Mouse (Mus musculus): ENCODE results near the gene Ctnna2.
A peak's percentile ranks its signal among the peaks of the same experiment; 100 is the strongest.

Gene Ctnna2

GRCm38 (mm10) chr6:77416999-77417398 is 562.5 kb downstream of the Ctnna2 start:
- DNase-seq, result peak in 1 of 2 experiments; percentile 10

DNA sequence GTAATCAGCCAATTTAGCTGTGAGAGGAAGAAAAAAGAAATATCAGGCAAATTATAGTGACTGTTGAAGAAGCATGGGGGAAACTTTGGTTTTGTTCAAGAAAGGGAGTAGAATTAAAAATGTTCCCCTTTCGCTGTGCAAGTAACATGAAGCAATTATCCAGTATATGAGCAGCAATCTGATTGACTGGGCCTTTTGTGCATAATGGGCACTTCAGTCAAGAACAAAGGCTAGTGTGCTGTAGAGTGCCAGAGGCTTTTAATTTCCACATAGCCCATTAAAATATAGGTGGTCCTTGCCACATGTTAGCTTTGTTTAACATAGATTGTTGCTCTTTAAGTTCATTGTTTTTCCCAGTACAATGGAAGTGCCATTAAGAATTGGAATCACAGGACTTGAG is 566.0 kb downstream of the Ctnna2 start:
- DNase-seq, result no peak

GRCm38 (mm10) chr6:77408481-77408880 is 571.0 kb downstream of the Ctnna2 start:
- no peak for DNase-seq

DNA sequence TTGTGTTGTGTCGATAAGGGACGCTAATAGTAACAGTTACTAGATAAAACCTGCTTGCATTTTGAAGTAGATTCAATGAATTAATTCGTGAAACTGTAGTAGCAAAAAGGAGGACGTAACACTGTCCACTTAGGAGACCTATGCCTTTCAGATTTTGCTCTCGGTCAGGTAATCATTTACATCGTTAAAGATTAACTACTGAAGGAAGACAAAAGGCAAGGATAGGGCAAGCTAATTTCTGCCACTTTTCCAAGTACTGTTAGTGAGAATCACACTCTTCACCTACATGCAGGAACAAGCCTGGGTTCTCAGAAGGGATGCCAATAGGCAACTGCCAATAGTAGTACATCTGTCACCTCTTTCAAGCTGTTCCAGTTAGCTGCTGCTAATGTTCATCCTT is 578.7 kb downstream of the Ctnna2 start:
- no peak for DNase-seq

GRCm38 (mm10) chr6:77391663-77392062 is 587.8 kb downstream of the Ctnna2 start:
- no peak for DNase-seq

DNA sequence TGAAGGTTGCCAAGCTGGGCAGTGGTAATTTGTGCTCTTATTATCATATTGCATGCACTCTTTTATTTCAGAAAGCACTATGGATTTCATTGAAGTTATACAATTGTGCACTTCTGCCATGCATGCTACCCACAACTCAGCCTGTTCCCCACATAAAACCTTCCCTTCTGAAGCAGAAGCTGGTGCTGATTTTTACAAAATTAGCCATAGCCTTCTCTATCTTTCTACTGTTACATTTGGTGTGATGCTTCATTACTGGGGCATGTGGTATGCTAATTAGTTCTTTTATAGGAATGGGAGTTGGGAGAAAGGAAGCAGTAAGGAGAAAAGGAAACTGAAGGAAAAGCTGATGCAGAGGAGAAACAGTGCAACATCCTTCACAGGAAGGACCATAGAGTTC is 598.2 kb downstream of the Ctnna2 start:
- no peak for DNase-seq

DNA sequence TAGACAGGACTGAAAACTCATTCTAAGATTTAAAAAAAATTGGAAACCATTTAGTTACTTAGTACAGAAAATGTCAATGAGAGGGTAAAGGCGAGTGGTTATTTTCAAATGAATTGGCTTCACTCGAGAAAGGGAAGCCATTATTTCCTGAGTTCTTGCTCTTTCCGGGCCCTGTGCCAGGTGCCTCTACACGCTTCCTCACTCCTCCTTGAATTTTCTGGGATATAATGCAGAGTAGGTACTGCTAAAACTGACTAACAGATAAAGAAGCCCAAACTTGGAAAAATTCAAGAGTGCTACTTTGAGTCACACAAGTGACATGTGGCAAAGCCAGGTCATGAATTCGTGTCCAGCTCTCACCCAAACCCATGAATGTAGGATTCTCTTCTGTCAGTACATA is 606.4 kb downstream of the Ctnna2 start:
- DNase-seq, result peak; percentile 19 to 57

GRCm38 (mm10) chr6:77371147-77371546 is 608.4 kb downstream of the Ctnna2 start:
- DNase-seq, result no peak

DNA sequence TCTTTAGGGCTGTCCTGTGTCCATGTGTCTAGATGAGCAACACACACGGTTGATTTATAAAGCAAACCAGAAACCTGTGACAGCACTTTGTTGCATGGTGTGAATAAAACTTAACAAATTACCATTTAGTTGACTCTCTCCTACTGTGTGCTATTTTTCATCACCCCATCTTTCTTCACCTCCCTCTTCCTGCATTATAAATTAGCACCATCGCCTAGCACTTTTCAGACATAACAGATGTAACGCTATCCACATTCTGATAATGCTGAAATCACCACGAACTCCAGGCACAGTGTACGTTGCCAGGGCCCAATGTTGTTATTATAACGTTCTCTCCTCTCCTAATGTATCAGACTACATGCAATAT is 621.0 kb downstream of the Ctnna2 start:
- no peak for DNase-seq

DNA sequence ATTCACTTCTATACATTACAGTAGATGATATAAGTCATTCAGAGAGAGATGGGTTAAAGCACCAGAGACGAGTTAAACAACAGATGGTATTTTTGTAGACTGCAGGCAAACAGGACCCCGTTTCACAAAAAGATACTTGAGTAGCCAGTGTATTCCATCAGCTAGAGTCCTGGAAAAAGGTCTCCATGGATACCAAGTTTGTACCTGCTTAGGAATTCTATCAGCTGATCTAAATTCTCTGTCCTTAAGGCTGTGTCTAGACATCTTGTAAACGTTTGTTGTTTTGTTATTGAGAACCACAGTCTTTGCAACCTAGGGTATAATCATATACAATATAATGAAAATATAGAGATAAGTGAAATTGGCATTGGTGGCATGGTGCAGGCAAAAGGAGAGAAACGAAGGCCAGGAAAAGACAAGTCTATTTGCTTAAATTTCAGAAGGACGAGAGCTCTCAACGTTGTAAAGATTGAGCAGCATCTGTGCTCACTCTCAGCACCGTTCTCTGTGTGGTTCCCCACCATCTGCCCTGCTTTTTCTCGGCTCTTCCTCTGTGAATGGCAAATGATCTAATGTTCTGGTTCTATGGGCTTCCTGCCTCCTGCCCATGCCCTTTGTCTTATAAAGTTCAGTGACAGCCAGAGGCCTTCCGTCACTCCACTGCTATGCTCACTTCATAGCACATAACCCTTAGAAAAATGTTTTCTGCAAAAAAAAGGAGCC is 621.6 kb downstream of the Ctnna2 start:
- DNase-seq, result peak; percentile 69 to 72

GRCm38 (mm10) chr6:77354826-77355225 is 624.7 kb downstream of the Ctnna2 start:
- DNase-seq, result no peak

GRCm38 (mm10) chr6:77343781-77344180 is 635.7 kb downstream of the Ctnna2 start:
- DNase-seq, result no peak

- no peak for DNase-seq
These were observed 644.0 kb downstream of the Ctnna2 start for GRCm38 (mm10) chr6:77335537-77335936.

DNA sequence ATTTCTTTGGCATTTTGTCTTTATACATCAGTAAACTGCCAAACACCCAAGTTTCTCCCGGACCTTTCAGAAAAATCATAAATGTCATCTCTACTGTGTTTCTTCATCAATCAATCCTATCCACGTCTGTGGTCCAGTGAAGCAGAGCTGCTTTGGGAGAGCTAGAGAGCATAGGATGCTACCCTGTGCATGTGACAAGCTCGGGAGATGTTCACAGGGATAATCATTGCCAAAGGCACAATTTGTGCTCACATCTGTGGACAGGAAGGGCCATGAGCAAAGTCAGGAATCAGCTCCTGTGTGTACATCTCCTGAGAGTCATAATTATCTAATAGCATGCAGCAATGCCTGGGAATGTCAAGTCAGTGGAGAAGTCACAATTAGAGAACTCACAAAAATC is 654.8 kb downstream of the Ctnna2 start:
- DNase-seq, result no peak

GRCm38 (mm10) chr6:77324327-77324726 is 655.2 kb downstream of the Ctnna2 start:
- DNase-seq, result no peak

GRCm38 (mm10) chr6:77306796-77307195 is 672.7 kb downstream of the Ctnna2 start:
- no peak for DNase-seq

- no peak for DNase-seq
These were observed 678.2 kb downstream of the Ctnna2 start for GRCm38 (mm10) chr6:77301305-77301704.

DNA sequence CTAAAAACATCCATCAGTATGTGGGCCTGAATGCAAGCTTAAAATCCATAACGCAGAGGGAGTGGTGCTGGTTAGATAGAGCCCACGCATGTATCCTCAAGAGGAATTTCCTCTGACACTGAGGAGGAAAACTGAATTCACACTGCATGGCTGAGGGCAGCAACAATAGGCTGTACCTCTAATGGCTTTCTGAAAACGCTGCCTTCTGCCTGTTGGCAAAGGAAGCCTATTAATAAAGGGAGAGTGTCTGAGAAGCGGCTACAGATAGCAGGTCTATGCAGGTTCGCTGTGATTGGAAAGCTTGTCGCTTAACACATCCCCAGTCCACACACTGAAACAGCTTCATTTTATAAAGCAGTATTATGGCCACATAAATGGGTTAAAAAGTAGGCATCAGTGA is 688.1 kb downstream of the Ctnna2 start:
- DNase-seq, result no peak

DNA sequence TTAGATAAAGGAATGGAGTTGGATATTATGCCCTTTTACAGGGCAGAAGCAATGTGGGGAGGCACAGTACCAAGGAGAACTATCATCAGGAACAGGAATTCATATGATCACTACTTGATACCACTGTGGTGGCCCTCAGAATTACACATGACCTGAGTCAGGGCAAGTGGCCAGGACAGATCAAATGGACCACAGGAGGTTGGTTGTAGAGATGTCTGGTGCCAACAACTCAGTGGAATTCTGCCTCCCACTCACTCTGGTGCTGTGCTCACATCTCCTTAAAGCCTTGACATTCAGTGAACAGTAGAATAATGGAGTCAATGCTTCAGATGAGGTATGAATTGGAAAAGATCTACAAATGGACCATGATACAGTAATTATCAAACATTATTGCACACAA is 691.1 kb downstream of the Ctnna2 start:
- peak; percentile 58 to 75 for DNase-seq

DNA sequence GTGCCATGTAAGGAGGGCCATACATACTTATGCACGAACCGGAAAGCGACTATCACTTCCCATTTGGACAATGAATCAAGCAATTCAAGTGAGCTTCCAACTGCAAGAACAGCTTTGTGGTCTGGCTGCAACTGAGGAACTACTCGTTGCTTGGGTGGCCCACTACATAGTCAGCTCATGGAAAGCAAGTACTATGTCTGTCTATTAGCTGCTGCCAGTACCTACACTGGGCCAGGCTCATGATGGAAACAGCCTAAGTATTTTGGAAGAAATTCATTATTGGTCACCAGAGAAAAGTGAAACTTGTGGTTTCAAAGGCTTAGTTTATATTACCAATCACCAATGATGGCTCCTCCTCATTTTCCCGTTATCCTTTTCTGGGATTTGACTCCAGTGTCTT is 693.2 kb downstream of the Ctnna2 start:
- no peak for DNase-seq

GRCm38 (mm10) chr6:77278794-77279193 is 700.7 kb downstream of the Ctnna2 start:
- peak in 1 of 2 experiments; percentile 14 for DNase-seq

GRCm38 (mm10) chr6:77265163-77265562 is 714.3 kb downstream of the Ctnna2 start:
- DNase-seq, result no peak

DNA sequence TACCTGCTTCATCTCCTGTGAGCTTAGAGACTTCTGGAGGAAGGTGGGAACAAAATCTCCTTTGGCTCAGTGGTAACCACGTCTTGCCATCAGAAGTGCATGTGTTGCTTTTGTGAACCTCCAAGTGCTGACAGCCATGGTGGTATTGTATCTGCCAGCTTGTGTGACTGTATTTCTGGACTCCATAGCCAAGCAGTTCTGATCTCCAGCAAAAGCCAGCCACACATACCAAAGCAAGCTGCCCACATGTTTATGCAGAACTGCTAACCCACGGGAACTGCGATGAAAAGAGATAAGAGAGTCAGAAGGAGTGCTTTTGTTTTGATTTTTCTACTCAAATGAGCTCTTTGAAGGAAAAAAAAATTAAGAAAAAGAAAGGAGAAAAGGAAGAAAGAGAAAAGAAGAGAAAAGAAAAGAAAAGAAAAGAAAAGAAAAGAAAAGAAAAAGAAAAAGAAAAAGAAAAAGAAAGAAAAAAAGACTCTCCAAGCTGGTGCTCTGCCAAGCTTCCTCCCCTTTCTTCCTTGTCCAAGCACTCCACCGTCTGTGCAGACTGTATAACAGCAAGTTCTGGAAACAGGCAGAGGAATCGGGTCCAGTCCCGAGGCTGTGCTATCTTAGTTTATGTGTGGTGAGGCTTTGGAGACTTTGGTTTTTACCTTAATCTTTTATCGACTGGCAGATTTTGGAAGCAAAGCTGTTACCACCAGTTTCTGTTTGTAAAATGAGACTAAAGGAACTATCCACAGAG is 722.0 kb downstream of the Ctnna2 start:
- DNase-seq, result peak in 1 of 2 experiments; percentile 58

DNA sequence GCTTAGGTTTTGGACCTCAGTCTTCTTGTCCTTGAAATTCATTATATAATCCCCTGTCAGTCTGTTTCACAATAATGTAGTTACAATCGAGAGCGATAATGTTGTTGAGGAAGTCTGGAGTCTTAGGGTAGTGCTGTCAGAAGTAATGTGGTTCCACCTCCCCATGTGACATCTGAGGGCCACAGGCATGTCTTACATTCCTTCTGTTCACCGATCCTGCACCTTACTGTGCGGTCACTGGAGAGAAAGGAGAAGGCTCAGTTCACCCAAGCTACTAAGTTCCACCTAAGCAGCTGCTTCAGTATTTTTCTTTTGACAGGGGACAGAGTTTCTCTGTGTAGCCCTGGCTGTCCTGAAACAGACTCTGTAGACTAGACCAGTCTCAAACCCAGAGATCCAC is 723.2 kb downstream of the Ctnna2 start:
- DNase-seq, result no peak

DNA sequence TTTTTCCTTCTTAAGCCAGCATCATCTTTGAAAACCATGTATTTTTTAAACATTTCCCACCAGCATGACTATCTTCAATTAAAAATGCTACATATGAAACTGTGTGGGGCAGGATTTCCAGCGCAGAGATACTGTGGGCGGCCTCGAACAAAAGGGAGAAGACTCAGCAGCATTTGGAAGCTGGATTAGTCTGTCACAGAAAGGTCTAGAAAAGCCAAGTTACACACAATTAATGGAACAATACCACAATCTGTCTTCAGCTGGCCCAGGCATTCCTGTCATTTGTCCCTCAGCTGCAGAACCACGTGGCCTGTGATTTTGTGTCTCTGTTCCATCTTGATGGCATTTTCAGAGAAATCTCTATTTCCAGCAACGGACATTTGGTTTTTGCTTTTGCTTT is 726.0 kb downstream of the Ctnna2 start:
- DNase-seq, result no peak
